Mouse (Mus musculus): ENCODE results near the gene Abi1.
"Not testable (repeated sequence)": the region's sequence is repeated elsewhere in the genome, so short reads cannot be mapped to it uniquely, and the experiment has no call there.

Gene Abi1

GRCm38 (mm10) chr2:22957415-22957814 lies 82.6 kb downstream of the Abi1 start:
- DNase-seq: no peak

GRCm38 (mm10) chr2:22955914-22956313 lies 84.1 kb downstream of the Abi1 start:
- no peak for DNase-seq

- DNase-seq: no peak
Measured at GRCm38 (mm10) chr2:22954278-22954677, 85.8 kb downstream of the Abi1 start.

- no peak for DNase-seq
Measured at GRCm38 (mm10) chr2:22949956-22950355, 90.1 kb downstream of the Abi1 start.

DNA sequence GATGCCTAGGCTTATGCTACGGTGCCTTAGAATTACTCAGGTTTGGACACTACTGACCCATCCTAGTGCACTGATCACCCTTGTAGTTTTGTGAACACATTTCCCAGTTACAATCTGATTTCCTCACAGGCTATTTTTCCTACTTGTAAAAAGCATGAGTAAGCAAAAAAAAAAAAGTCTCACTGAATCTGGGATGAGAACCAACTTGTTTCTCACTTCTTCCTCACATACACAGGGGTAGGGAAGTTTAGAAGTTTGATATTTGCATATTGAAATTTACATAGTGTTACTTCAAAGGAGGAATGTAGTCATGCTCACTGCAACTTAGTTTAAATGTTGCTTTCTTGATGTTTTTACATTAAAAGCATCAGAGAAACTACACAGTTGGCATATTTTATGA lies 106.5 kb downstream of the Abi1 start:
- no peak for DNase-seq

GRCm38 (mm10) chr2:22928259-22928658 lies 111.8 kb downstream of the Abi1 start:
- DNase-seq: no peak

- DNase-seq: not testable (repeated sequence)
Measured at GRCm38 (mm10) chr2:22925911-22926310, 114.1 kb downstream of the Abi1 start.

- no peak for DNase-seq
Measured at GRCm38 (mm10) chr2:22918651-22919050, 121.4 kb downstream of the Abi1 start.

GRCm38 (mm10) chr2:22914421-22914820 lies 125.6 kb downstream of the Abi1 start:
- peak; percentile 54 to 72 for DNase-seq

- DNase-seq: no peak
Measured at GRCm38 (mm10) chr2:22903947-22904346, 136.1 kb downstream of the Abi1 start.

GRCm38 (mm10) chr2:22895282-22896273 lies 144.5 kb downstream of the Abi1 start, which contains the start of gene Pdss1:
Gene Pdss1, plus strand, starts transcription at chr2:22895522.
- peak; percentile 90 for DNase-seq

GRCm38 (mm10) chr2:22894932-22895281 lies 145.1 kb downstream of the Abi1 start:
- no peak for DNase-seq

Data from kidney, adult 8-10 months (tissue).